Mouse (Mus musculus): Measurements from ENCODE around the gene Ppp1r10. TPM values are rescaled to one million over a fixed set of nuclear protein-coding genes. Genes with fewer than 3 reads are reported as not detected.
A peak's percentile ranks its signal among the peaks of the same experiment; 100 is the strongest.

Ppp1r10 gene
- 24.6 and 26.3 TPM in 2 replicates for polyA plus RNA-seq (2015; fragmentation: Nextera tagmentation; extraction: Ambion mirVana)

DNA sequence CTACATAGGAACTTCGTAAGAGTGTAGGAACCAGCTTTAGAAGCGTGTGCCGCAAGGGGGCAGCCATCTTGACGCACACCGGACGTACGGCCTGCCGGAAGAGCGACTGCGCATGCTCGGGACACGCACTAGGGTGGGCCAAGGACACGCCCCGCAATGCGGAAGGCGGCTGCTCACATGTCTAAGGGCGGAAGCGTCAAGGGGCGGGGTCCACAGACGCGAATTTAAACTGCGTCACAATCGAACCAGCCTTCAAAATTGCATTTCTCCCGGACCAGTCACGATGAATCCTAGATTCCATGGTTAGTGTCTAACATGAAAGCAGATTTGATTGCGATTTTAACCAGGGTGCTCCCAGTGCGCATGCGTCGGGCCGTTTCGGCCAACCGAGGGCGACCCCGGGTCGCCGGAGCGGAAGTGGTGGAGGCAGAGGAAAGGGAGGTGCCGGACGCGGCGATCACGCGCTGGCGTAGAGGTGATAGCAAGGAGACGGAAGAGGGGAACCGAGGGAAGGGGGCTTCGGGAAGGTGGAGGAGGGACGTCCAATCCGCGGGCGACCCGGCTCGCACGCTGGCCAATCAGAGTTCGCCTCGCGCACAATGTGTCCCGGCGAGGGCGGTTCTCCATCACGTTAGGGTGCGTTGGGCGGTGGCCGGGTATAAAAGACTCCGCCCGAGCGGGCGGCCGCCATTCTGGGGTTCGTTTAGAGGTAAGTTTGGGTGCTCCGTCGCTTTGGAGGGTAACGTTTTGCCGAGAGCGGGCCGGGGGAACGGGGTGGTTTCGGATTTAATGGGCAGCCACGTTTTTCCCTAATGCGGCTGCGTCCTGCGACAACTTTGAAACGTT is at the start of gene Ppp1r10, which contains the start of gene Mrps18b:
Ppp1r10 (plus strand) TSS at position 138 of the 846 bp plus-strand sequence.
Mrps18b (minus strand) TSS at position 93 of the 846 bp plus-strand sequence.
- Histone ChIP-seq H3K4me3 (peak within 1 kb of the TSS; percentile 86), H3K36me3 (peaks cover 52% of the 10 kb centered on the region), H3K4me2 (peak within 1 kb of the TSS; percentile 98), H3K9ac (peak within 1 kb of the TSS; percentile 96), H3K27ac (replicated peaks) (peak within 1 kb of the TSS; percentile 96), H3K4me1 (peaks cover 33% of the 10 kb centered on the region), H3K9me3 (no peaks in the 10 kb centered on the region), H3K27me3 (replicated peaks) (no peaks in the 10 kb centered on the region)
- under 1% methylated on average over 83 of the region's 83 CpGs for WGBS
- peak; percentile 87 for ATAC-seq (ENCODE audit: extremely low read depth, insufficient number of reproducible peaks, low FRiP score, low TSS enrichment)

- H3K4me3 ChIP-seq: peak overlapping the region; percentile 68
- 7% methylated on average over 26 of the region's 26 CpGs for WGBS
- peak overlapping the region; percentile 91 for H3K9ac ChIP-seq
- no peak for ATAC-seq (ENCODE audit: extremely low read depth, insufficient number of reproducible peaks, low FRiP score, low TSS enrichment)
- H3K27me3 ChIP-seq (replicated peaks): no peaks in the 10 kb centered on the region
- peaks cover 62% of the 10 kb centered on the region for H3K4me1 ChIP-seq
- H3K9me3 ChIP-seq: no peaks in the 10 kb centered on the region
- H3K4me2 ChIP-seq: peak overlapping the region; percentile 96
- peak overlapping the region; percentile 97 for H3K27ac ChIP-seq (replicated peaks)
- H3K36me3 ChIP-seq: peaks cover 23% of the 10 kb centered on the region
Measured at GRCm38 (mm10) chr17:35866911-35867890, 49.0 kb upstream of the Ppp1r10 start.

- peak overlapping the region; percentile 68 for H3K4me3 ChIP-seq
- peak overlapping the region; percentile 96 for H3K4me2 ChIP-seq
- H3K9me3 ChIP-seq: no peaks in the 10 kb centered on the region
- ATAC-seq (ENCODE audit: extremely low read depth, insufficient number of reproducible peaks, low FRiP score, low TSS enrichment): no peak
- H3K27ac ChIP-seq (replicated peaks): peak overlapping the region; percentile 97
- H3K36me3 ChIP-seq: peaks cover 30% of the 10 kb centered on the region
- 23% methylated on average over 15 of the region's 17 CpGs for WGBS
- no peaks in the 10 kb centered on the region for H3K27me3 ChIP-seq (replicated peaks)
- peak overlapping the region; percentile 91 for H3K9ac ChIP-seq
- peaks cover 72% of the 10 kb centered on the region for H3K4me1 ChIP-seq
Measured at GRCm38 (mm10) chr17:35868165-35868820, 47.9 kb upstream of the Ppp1r10 start.

DNA sequence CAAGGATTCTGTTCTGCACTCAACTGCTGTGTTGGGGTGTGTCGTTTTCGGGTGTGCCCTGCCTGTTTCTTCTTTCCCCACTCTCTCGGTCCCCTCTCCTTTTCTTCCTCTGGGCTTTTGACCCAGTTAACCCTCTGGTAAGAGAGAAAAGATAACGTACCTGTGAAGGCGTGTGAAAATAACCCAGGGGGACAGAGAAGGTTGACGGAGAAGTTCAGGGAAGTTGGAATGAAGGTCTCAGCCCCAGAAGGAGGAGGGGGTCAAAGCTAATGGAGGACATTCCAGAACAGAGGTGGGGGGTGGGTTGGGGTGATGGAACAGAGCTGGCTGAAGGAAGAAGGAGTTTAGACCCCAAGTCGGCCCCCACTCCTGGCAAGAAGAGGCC is 47.3 kb upstream of the Ppp1r10 start:
- Histone ChIP-seq H3K9ac (peak overlapping the region; percentile 91), H3K4me3 (peak overlapping the region; percentile 68), H3K27ac (replicated peaks) (peak overlapping the region; percentile 97), H3K27me3 (replicated peaks) (no peaks in the 10 kb centered on the region), H3K4me2 (peak overlapping the region; percentile 96), H3K36me3 (peaks cover 33% of the 10 kb centered on the region), H3K9me3 (no peaks in the 10 kb centered on the region), H3K4me1 (peaks cover 78% of the 10 kb centered on the region)
- ATAC-seq (ENCODE audit: extremely low read depth, insufficient number of reproducible peaks, low FRiP score, low TSS enrichment): no peak
- WGBS: 5% methylated on average over 7 of the region's 7 CpGs

DNA sequence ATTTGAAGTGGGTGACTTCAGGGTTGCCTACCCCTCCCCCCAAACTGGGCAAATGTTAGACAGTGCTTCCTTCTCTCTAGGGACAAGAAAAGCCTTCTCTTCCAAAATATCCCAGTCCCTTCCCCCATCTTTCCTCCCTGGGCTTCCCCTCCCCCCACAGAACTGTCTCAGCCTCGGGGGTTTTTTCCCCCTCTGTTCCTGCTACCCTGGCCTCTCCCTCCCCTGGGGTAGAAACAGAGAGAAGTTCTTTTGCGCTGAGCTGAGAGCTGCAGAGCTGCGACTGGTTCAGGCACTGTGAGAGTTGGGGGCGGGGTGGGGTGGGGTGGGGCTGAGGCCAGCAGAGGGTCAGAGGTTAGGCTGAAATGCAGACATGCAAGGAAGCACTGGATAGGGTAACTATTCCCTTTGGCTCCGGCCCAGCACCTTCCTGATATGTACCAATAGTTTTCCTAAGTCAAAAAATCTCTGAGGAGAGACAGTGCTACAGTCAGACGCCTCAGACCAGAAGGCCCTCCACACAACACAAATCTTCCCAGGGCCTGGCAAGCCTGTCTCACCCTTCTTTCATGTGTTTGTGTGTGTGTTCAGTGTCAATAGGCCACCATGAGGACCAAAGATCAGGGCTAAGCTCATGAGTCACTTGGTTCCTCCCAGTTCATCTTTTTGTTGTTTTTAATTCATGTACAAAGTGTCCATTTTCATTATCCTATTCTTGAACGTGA is 46.7 kb upstream of the Ppp1r10 start:
- WGBS: 4% methylated on average over 7 of the region's 7 CpGs
- H3K9me3 ChIP-seq: no peaks in the 10 kb centered on the region
- no peak for ATAC-seq (ENCODE audit: extremely low read depth, insufficient number of reproducible peaks, low FRiP score, low TSS enrichment)
- peak overlapping the region; percentile 68 for H3K4me3 ChIP-seq
- peaks cover 78% of the 10 kb centered on the region for H3K4me1 ChIP-seq
- peak overlapping the region; percentile 91 for H3K9ac ChIP-seq
- H3K27ac ChIP-seq (replicated peaks): peak overlapping the region; percentile 97
- no peaks in the 10 kb centered on the region for H3K27me3 ChIP-seq (replicated peaks)
- H3K36me3 ChIP-seq: peaks cover 39% of the 10 kb centered on the region
- peak overlapping the region; percentile 96 for H3K4me2 ChIP-seq

GRCm38 (mm10) chr17:35870151-35870883 is 45.9 kb upstream of the Ppp1r10 start:
- peak overlapping the region; percentile 96 for H3K4me2 ChIP-seq
- WGBS: 28% methylated on average over 9 of the region's 9 CpGs
- peak overlapping the region; percentile 91 for H3K9ac ChIP-seq
- peak overlapping the region; percentile 97 for H3K27ac ChIP-seq (replicated peaks)
- peaks cover 47% of the 10 kb centered on the region for H3K36me3 ChIP-seq
- H3K27me3 ChIP-seq (replicated peaks): no peaks in the 10 kb centered on the region
- peak overlapping the region; percentile 68 for H3K4me3 ChIP-seq
- ATAC-seq (ENCODE audit: extremely low read depth, insufficient number of reproducible peaks, low FRiP score, low TSS enrichment): no peak; the same call in 1 of the 2 replicates
- H3K4me1 ChIP-seq: peaks cover 70% of the 10 kb centered on the region
- no peaks in the 10 kb centered on the region for H3K9me3 ChIP-seq

- peaks cover 53% of the 10 kb centered on the region for H3K36me3 ChIP-seq
- ATAC-seq (ENCODE audit: extremely low read depth, insufficient number of reproducible peaks, low FRiP score, low TSS enrichment): no peak
- H3K4me1 ChIP-seq: peaks cover 70% of the 10 kb centered on the region
- peak overlapping the region; percentile 91 for H3K9ac ChIP-seq
- no peaks in the 10 kb centered on the region for H3K9me3 ChIP-seq
- peak overlapping the region; percentile 96 for H3K4me2 ChIP-seq
- WGBS: 53% methylated on average over 8 of the region's 8 CpGs
- peak overlapping the region; percentile 97 for H3K27ac ChIP-seq (replicated peaks)
- H3K27me3 ChIP-seq (replicated peaks): no peaks in the 10 kb centered on the region
- H3K4me3 ChIP-seq: peak overlapping the region; percentile 68
Measured at GRCm38 (mm10) chr17:35870884-35871696, 45.1 kb upstream of the Ppp1r10 start.

- Histone ChIP-seq H3K4me1 (peaks cover 49% of the 10 kb centered on the region), H3K36me3 (peaks cover 58% of the 10 kb centered on the region), H3K27ac (replicated peaks) (peak overlapping the region; percentile 20; the same call in 1 of the 2 replicates), H3K9ac (peak overlapping the region; percentile 68), H3K4me3 (peak overlapping the region; percentile 24; the same call in 1 of the 2 replicates), H3K4me2 (peak overlapping the region; percentile 40), H3K27me3 (replicated peaks) (no peaks in the 10 kb centered on the region), H3K9me3 (no peaks in the 10 kb centered on the region)
- no peak; the same call in 1 of the 2 replicates for ATAC-seq (ENCODE audit: extremely low read depth, insufficient number of reproducible peaks, low FRiP score, low TSS enrichment)
- 23% methylated on average over 21 of the region's 21 CpGs for WGBS
Measured at GRCm38 (mm10) chr17:35873774-35874519, 42.3 kb upstream of the Ppp1r10 start.

GRCm38 (mm10) chr17:35874721-35875120 is 41.5 kb upstream of the Ppp1r10 start:
- no peak overlapping the region for H3K4me2 ChIP-seq
- H3K27me3 ChIP-seq (replicated peaks): no peaks in the 10 kb centered on the region
- no peak for ATAC-seq (ENCODE audit: extremely low read depth, insufficient number of reproducible peaks, low FRiP score, low TSS enrichment)
- no peaks in the 10 kb centered on the region for H3K9me3 ChIP-seq
- no peak overlapping the region for H3K4me3 ChIP-seq
- H3K36me3 ChIP-seq: peaks cover 58% of the 10 kb centered on the region
- 84% methylated on average over 6 of the region's 6 CpGs for WGBS
- no peak overlapping the region for H3K27ac ChIP-seq (replicated peaks)
- H3K4me1 ChIP-seq: peaks cover 42% of the 10 kb centered on the region
- 0 out of 2 replicates have a peak overlapping the region, but pooled peaks have one; percentile 0 for H3K9ac ChIP-seq
